Mouse (Mus musculus) regulatory T cell (primary cell): ENCODE data around the gene Trem3.

Experiments used
- in situ Hi-C: fragments of 300-600 bp; cut with MboI, MseI; formaldehyde crosslinking; loops from one replicate; pipeline ENCODE4 v1.15.1; 2025; ENCODE audit warnings: high pct_unique_total_duplicates

Trem3 gene

GRCm38 (mm10) chr17:48247221-48247928, at the start of gene Trem3:
Gene Trem3 (plus strand): TSS chr17:48247777.
- in situ Hi-C loops: no loop called here

GRCm38 (mm10) chr17:48203086-48203485, 44.5 kb upstream of the Trem3 start:
- in situ Hi-C loops: no loop called here

GRCm38 (mm10) chr17:48212596-48212995, 35.0 kb upstream of the Trem3 start:
- in situ Hi-C loops: no loop called here

- in situ Hi-C loops: no loop called here
Observed at GRCm38 (mm10) chr17:48213511-48213910, 34.1 kb upstream of the Trem3 start.

DNA sequence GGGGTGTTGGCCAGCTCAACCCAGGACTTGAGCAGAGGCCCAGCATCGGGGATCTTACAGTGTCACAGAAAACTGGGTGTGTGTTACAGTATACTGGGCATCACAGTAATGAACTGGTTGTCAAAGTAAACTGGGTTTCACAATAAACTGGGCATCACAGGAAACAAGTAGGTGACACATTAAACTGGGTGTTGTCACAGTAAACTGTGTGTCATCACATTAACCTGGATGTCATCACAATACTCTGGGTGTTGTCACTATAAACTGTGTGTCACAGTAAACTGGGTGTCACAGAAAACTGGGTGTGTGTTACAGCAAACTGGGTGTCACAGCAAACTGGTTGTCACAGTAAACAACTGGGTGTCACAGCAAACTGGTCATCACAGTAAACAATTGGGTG, 32.1 kb upstream of the Trem3 start:
- in situ Hi-C loops: no loop called here

DNA sequence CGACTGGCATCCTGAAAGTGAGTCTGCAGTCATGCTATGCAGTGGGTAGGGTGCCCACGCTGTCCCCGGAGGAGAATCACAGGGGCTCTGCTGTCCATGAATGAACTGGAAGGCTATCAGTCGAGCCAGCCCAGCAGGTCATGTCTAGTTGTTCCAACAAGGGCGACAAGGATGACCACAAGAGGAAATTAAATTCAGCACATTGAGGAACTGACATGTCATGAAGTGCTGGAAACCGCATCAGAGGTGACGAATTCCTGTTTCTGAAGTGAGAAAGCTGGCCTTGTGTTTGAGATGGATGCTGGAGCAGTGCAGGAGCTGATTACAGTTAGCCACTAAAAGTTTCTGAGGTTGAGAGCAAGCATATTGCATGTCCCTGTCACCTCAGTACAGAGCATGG, 16.9 kb upstream of the Trem3 start:
- in situ Hi-C loops: no loop called here

GRCm38 (mm10) chr17:48232518-48232917, 15.1 kb upstream of the Trem3 start, which contains the start of gene Trem1:
Gene Trem1 (plus strand): TSS chr17:48232768.
- in situ Hi-C loops: no loop called here

DNA sequence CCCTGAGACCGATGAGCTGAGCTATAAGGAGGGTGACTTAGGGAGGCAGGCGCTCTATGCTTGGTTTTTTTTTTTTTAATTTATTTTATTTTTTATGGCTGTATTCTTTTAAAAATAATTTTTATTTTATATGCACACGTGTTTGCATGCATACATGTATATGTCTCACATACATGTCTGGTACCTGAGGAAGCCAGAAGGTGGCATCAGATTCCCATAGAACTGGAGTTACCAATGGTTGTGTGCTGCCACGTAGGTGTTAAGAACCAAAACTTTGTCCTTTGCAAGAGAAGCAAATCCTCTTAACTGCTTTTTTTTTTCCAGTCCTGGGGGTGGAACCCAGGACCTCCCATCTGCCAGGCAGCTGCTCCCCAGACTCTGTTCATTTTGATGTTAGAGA, 13.8 kb upstream of the Trem3 start:
- in situ Hi-C loops: no loop called here

- in situ Hi-C loops: no loop called here
Observed at GRCm38 (mm10) chr17:48234550-48234949, 13.0 kb upstream of the Trem3 start.

DNA sequence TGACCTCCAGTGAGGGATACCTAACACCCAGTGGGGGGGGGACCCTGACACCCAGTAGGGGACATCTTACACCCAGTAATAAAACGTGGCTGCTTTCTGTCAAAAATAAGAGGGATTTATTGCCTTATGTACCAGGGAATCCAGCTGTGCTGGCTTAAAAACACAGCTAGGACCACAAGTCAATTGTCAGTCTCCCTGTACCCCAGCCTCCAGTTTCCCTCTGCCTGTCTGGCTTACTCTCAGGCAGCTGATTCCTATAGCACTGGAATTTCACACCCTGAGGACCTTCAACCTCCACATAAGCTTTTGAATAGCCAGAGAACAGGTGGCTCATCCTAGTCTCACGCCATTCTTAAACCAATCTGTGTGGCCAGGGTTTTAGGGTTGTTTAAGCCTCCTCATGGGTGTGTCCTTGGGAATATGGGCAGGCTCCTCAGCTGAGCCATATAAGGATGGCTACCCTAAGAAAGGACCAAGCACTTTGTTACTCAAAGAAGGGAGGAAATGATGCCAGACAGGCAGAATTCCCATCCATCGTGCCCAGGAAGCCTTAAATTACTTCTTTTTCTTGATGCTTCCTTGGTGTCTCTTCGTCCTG, 11.7 kb upstream of the Trem3 start:
- in situ Hi-C loops: no loop called here

DNA sequence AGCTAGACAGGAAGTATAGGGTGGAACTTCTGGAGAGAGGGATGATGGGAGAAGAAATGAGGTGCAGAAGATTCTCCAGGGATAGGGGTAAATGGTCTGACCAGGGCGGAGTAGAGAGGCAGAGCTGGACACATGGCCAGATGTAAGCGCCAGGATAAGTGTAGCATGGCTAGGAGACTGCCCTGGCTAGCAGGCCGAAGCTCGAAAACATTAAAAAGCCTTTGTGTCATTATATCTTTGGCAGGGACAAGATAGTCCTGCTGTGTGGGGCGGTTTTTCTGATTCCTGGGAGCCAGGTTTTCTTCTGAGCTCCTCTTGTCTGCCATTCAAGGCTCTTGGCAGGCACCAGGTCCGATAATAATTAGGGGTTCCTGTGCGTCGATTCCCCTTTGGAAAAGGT, 10.0 kb upstream of the Trem3 start:
- in situ Hi-C loops: no loop called here

DNA sequence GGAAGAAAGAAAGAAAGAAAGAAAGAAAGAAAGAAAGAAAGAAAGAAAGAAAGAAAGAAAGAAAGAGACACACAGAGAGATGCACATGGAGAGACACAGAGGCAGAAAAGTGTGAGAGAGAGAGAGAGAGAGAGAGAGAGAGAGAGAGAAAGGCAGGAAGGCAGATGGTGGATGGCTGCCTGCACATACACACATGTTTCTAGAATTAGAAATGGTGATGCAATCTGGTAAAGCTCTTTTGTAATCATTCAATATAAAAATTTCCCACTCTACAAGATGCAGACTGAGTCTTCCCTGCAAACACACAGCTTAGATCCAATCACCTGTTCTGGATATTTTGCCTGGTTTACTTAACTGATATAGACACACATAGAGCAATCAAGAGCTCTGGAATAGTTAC, 1.5 kb downstream of the Trem3 start:
- in situ Hi-C loops: no loop called here

DNA sequence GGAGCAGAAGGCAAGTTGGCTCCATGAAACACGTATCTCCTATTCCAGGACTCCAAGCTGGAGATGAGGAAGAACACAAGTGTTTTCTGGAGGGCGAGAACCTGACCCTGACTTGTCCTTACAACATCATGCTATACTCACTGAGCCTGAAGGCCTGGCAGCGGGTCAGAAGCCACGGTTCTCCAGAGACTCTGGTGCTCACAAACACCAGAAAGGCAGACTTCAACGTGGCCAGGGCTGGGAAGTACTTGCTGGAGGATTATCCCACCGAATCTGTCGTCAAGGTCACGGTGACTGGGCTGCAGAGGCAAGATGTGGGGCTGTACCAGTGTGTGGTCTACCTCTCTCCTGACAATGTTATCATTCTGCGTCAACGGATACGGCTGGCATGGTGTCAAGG, 1.9 kb downstream of the Trem3 start:
- in situ Hi-C loops: no loop called here

- in situ Hi-C loops: loop anchor here (10.0 kb wide), 1 partner anchor 804 kb away; no protein-coding TSS in a partner anchor
Observed at GRCm38 (mm10) chr17:48250631-48251030, 3.1 kb downstream of the Trem3 start.

GRCm38 (mm10) chr17:48256575-48256974, 9.0 kb downstream of the Trem3 start:
- in situ Hi-C loops: loop anchor here (10.0 kb wide), 1 partner anchor 798 kb away; no protein-coding TSS in a partner anchor

- in situ Hi-C loops: no loop called here
Observed at GRCm38 (mm10) chr17:48261868-48262267, 14.3 kb downstream of the Trem3 start.

DNA sequence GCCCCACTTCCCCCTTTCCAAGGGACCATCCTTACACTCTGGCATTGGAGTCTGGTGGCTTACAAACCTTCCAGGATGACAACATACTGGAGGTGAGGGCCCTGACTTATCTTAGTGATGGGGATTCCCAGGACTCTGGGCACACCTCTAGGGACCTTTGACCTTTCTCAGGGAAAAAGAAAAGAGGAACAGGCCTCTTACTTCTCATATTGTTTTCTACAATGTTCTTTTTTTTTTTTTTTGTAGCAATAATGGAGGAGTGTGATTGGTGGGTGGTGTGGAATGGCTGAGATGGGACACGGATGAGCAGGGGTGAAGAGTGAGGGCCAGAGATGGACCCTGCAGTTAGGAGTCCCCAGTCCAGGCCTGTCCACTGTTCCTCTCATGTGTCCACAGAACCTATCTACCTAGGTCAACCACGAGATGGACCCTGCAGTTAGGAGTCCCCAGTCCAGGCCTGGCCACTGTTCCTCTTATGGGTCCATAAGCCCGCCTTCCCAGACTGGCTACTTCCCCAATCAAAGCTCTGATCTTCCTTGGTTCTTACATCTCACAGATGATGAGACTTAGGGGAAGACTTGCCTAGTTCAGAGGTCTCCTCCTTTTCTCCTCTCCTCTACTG, 16.3 kb downstream of the Trem3 start, which contains the start of gene Treml4:
Gene Treml4, plus strand, starts transcription at position 555 of the 622 bp plus-strand sequence.
- in situ Hi-C loops: no loop called here

DNA sequence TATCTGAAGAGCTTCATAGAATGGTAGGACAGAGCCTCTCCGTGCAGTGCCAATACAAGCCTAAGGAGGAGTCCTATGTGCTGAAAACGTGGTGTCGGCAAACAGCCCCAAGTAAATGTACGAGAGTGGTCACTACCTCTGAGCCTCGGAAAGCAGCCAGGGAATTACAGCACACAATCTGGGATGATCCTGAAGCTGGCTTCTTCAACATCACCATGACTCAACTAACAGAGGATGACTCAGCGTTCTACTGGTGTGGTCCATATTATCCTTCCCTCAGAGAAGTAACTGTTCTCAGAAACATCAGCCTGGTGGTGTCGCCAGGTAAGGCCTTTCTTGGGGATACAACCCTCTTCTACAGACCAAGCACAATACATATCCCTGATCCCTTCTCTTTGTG, 17.1 kb downstream of the Trem3 start:
- in situ Hi-C loops: no loop called here

GRCm38 (mm10) chr17:48266138-48266537, 18.6 kb downstream of the Trem3 start:
- in situ Hi-C loops: no loop called here

DNA sequence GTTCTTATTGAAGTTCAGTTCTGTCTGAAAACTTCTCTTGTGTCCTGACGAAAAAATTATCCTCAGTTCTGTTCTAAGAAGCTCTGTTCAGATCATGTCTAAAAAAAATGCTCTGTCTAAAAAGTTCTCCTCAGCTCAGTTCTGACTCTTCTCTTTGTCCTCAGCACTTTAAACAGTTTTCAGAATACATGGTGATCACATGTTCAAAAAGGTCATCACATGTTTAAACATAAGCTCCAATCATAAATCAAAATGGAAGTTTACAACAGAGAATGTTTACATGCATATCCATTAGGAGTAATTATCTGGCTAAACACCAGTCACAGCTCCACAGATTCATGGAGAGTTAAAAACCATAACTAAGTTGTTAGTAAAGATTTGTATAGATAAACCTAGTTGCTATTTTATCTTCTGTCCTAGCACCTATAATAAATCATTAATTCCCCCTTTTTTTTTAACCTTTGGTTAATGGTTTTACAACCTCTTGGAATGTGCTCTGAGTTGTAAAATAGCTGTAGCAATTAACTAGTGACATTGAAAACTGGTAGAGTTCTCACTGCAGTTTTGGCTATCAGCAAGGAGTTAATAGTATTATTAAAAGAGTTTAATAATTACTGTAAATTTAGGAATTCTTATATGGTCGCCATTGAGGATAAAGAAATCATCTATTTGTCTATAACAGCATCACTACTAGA, 19.2 kb downstream of the Trem3 start:
- in situ Hi-C loops: no loop called here

DNA sequence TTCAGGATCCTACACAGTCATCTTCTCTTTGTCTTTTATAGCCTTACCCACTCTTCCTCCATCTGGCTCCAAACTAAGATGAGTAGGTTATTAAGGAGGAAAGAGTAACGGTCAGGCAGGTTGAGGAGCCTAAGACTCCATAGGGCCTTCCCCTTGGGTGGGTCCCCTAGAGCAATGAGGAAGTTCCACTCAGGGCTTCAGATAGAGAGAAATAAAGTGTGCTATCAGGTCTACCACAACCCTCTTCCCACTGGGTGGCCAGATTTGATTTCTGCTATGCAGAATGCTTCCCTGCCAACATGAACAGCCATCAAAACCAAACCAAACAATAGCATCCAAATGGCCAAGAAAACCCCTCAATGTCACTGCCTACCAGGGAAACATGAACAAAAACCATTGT, 20.0 kb downstream of the Trem3 start:
- in situ Hi-C loops: no loop called here

DNA sequence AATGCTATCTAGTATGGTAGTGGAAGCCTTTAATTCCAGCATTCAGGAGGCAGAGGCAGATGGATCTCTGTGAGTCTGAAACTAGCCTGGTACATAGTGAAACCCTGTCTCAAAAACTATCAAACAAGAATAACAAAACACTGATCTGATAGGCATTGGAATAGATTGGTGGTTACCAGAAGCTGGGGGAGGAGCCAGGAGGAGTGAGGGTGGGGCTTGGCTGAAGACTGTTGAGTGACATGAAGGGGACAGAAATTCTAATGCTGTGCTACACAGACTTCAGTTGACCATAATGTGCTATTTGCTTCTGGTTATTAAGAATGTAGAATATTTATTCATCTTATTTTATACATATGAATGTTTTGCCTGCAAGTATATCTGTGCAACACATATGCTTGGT, 20.7 kb downstream of the Trem3 start:
- in situ Hi-C loops: no loop called here
